Mouse (Mus musculus) ES-E14 (cell line): ENCODE measurements around the gene Clec4b1.

ENCODE experiments used
- CHD2 ChIP-seq: IDR thresholded peaks from 2 replicates; pipeline ENCODE4 v1.6.1; 2014; ENCODE audit warnings: mild to moderate bottlenecking, low read depth, low read length, inconsistent platforms
- HCFC1 ChIP-seq: IDR thresholded peaks from 2 replicates; pipeline ENCODE4 v1.6.1; 2012; ENCODE audit warnings: low read length, inconsistent platforms, borderline replicate concordance; ENCODE audit not compliant: insufficient read depth

DNA sequence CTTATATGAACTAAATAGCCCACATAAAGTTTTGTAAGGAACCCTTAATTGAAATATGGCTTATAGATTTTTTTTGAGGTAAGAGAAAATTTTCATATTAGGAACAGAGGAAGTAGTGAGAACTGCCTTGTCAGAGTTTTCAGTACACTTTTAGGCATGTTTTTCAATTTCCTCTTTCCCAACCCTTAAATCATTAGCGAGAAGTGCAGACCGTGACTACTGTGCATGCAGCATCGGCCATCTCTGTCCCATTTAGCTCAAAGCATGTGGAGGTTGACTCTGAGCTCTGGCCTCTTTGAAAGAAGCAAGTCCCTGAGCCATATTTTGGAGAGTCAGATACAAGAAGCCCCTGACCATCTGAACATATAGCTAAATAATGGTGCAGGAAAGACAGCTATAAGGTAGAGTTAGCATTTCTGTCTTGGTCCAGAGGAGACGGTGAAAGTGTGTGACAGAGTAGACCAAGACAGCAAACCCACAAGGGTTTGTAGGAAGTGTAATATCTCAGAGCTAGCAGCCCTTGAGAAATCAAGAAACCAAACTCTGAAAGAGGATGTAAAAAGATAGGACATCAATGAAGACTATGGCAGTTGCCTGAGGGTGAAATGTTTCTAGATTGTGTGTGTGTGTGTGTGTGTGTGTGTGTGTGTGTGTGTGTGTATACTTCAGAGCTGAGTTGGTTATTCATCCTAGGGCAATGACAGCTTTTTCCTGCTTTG lies 45.5 kb downstream of the Clec4b1 start:
- TF ChIP-seq CHD2, result no peak
- TF ChIP-seq HCFC1, result no peak
